Comparison of ENCODE assay signal across 32 mouse cellular contexts in the genomic region with DNA sequence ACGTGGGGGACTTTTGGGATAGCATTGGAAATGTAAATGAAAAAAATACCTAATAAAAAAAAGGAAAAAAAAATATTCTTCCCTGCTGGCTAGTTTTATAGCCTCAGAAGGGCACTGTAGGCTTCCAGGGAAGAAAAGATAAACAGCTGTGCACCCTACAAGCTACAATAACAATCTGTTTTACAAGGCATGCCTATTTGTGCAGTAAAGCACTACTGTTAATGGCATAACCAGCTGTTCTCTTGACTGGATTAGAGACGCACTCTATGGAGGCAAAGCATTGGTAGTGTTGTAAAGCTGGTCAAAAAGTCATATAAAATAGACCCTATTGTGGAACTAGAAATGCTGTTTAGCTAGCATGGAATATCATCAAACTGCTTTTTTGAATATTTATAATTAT. TPM values are rescaled to one million over a fixed set of nuclear protein-coding genes. Genes with fewer than 3 reads are reported as not detected.
DNase-seq lines count a peak whose midpoint lies in the region; ATAC-seq and TF ChIP-seq lines count a peak whose summit lies in the region.
"Had no signal": no experiment of that assay in that cellular context is flagged by ENCODE, and none has a peak within 500 bp of the region (broad histone marks: within the 10 kb centered on the region; RNA-seq: fewer than 3 reads in every experiment).

No protein-coding gene starts in this region.

- H3K4me1 ChIP-seq in kidney, embryonic 14.5 days (ENCODE audit: control insufficient read depth, insufficient read depth, low read length): no peaks in the 10 kb centered on the region
- H3K4me1 ChIP-seq in midbrain, postnatal 0 days (ENCODE audit: insufficient read depth, low read length): no peaks in the 10 kb centered on the region
- no peaks in the 10 kb centered on the region for H3K4me1 ChIP-seq in midbrain, embryonic 14.5 days (ENCODE audit: control insufficient read depth, insufficient read depth, low read length)
- peaks cover 5% of the 10 kb centered on the region; the same call in 1 of the 2 replicates for H3K4me1 ChIP-seq in limb, embryonic 13.5 days
- H3K4me1 ChIP-seq: embryonic facial prominence, embryonic 13.5 days; forebrain, embryonic 12.5 days; hindbrain, embryonic 13.5 days; liver, embryonic 13.5 days; midbrain, embryonic 10.5 days; neural tube, embryonic 13.5 days had no signal

- DNase-seq in kidney, adult 18-20 months: no peak
- DNase-seq in midbrain, postnatal 0 days (ENCODE audit: low spot score): peak; percentile 1
- DNase-seq in midbrain, embryonic 14.5 days: no peak
- DNase-seq in gastrocnemius, postnatal 14 days: no peak
- DNase-seq in gastrocnemius, adult 18-20 months (ENCODE audit: low spot score): no peak
- DNase-seq: adrenal gland, postnatal 25 days; cerebellum, adult 11-12 months; cerebellum, adult 9-11 months; forebrain, postnatal 0 days; gastrocnemius, postnatal 36 days; heart, adult 18-20 months; heart, postnatal 36 days; layer of hippocampus, postnatal 36 days; left cerebral cortex, postnatal 4 days; liver, embryonic 13.5 days; lung, adult 18-20 months; lung, postnatal 10 days; right cerebral cortex, postnatal 14 days; thymus, postnatal 14 days had no signal

- H3K27me3 ChIP-seq in kidney, embryonic 14.5 days (ENCODE audit: control insufficient read depth, insufficient read depth, low read length): no peaks in the 10 kb centered on the region
- H3K27me3 ChIP-seq in midbrain, postnatal 0 days (ENCODE audit: insufficient read depth, low read length): no peaks in the 10 kb centered on the region
- H3K27me3 ChIP-seq in midbrain, embryonic 14.5 days (ENCODE audit: control insufficient read depth, insufficient read depth, low read length): no peaks in the 10 kb centered on the region
- no peaks in the 10 kb centered on the region for H3K27me3 ChIP-seq in limb, embryonic 13.5 days
- H3K27me3 ChIP-seq: embryonic facial prominence, embryonic 13.5 days; forebrain, embryonic 12.5 days; hindbrain, embryonic 13.5 days; liver, embryonic 13.5 days; neural tube, embryonic 13.5 days had no signal

- no peak for TF ChIP-seq CTCF in midbrain, postnatal 0 days (IDR thresholded peaks at IDR 0.05)

- peak; percentile 69; the same call in 1 of the 2 replicates for ATAC-seq in kidney, embryonic 14.5 days (ENCODE audit: low FRiP score, low TSS enrichment)
- no peak for ATAC-seq in midbrain, postnatal 0 days (ENCODE audit: low FRiP score)
- ATAC-seq in midbrain, embryonic 14.5 days (ENCODE audit: low FRiP score, low TSS enrichment): no peak
- ATAC-seq in limb, embryonic 13.5 days (ENCODE audit: low FRiP score, low read depth): peak; percentile 94
- ATAC-seq: CD4-positive, CD25-positive, alpha-beta regulatory T cell, adult 4 months; forebrain, postnatal 0 days; intestine, embryonic 16.5 days; midbrain, embryonic 16.5 days had no signal

- no peaks in the 10 kb centered on the region for H3K9me3 ChIP-seq in kidney, embryonic 14.5 days (ENCODE audit: control insufficient read depth, low read length)
- H3K9me3 ChIP-seq in midbrain, postnatal 0 days (ENCODE audit: low read length): no peaks in the 10 kb centered on the region
- H3K9me3 ChIP-seq in midbrain, embryonic 14.5 days (ENCODE audit: control insufficient read depth, low read length): no peaks in the 10 kb centered on the region
- H3K9me3 ChIP-seq in limb, embryonic 13.5 days: no peaks in the 10 kb centered on the region
- H3K9me3 ChIP-seq: embryonic facial prominence, embryonic 13.5 days; forebrain, embryonic 12.5 days; hindbrain, embryonic 13.5 days; liver, embryonic 13.5 days; midbrain, embryonic 10.5 days; neural tube, embryonic 13.5 days had no signal

- H3K9ac ChIP-seq in kidney, embryonic 14.5 days (ENCODE audit: low read depth, low read length): no peak overlapping the region
- no peak overlapping the region for H3K9ac ChIP-seq in midbrain, postnatal 0 days (replicated peaks; ENCODE audit: low read length, poor library complexity, severe bottlenecking)
- H3K9ac ChIP-seq in midbrain, embryonic 14.5 days (replicated peaks; ENCODE audit: low read length): no peak overlapping the region
- H3K9ac ChIP-seq in limb, embryonic 13.5 days: no peak overlapping the region
- H3K9ac ChIP-seq: embryonic facial prominence, embryonic 13.5 days; forebrain, embryonic 12.5 days; forebrain, postnatal 0 days; hindbrain, embryonic 13.5 days; liver, embryonic 13.5 days; neural tube, embryonic 13.5 days had no signal

- H3K4me3 ChIP-seq in kidney, embryonic 14.5 days (ENCODE audit: low read length): no peak overlapping the region
- H3K4me3 ChIP-seq in midbrain, postnatal 0 days (ENCODE audit: low read depth, low read length): no peak overlapping the region
- no peak overlapping the region for H3K4me3 ChIP-seq in midbrain, embryonic 14.5 days (replicated peaks; ENCODE audit: low read depth, low read length)
- H3K4me3 ChIP-seq in limb, embryonic 13.5 days: no peak overlapping the region
- H3K4me3 ChIP-seq: embryonic facial prominence, embryonic 13.5 days; erythroblast, embryonic 14.5 days; forebrain, embryonic 12.5 days; hindbrain, embryonic 13.5 days; liver, embryonic 13.5 days; midbrain, embryonic 10.5 days; myocyte; neural tube, embryonic 13.5 days had no signal

- no peak overlapping the region for H3K27ac ChIP-seq in kidney, embryonic 14.5 days (ENCODE audit: low read depth, low read length)
- H3K27ac ChIP-seq in midbrain, postnatal 0 days (ENCODE audit: low read depth, low read length): no peak overlapping the region
- H3K27ac ChIP-seq in midbrain, embryonic 14.5 days (replicated peaks; ENCODE audit: low read depth, low read length): no peak overlapping the region
- no peak overlapping the region for H3K27ac ChIP-seq in limb, embryonic 13.5 days
- H3K27ac ChIP-seq: embryonic facial prominence, embryonic 13.5 days; forebrain, embryonic 12.5 days; hindbrain, embryonic 13.5 days; liver, embryonic 13.5 days; midbrain, embryonic 10.5 days; neural tube, embryonic 13.5 days had no signal

- H3K4me2 ChIP-seq in kidney, embryonic 14.5 days (replicated peaks; ENCODE audit: low read depth, low read length): no peak overlapping the region
- H3K4me2 ChIP-seq in midbrain, postnatal 0 days (ENCODE audit: low read depth, low read length, poor library complexity, severe bottlenecking): no peak overlapping the region
- H3K4me2 ChIP-seq in midbrain, embryonic 14.5 days (ENCODE audit: low read length): no peak overlapping the region
- H3K4me2 ChIP-seq in limb, embryonic 13.5 days (replicated peaks): no peak overlapping the region
- H3K4me2 ChIP-seq: embryonic facial prominence, embryonic 13.5 days; forebrain, embryonic 12.5 days; heart, embryonic 11.5 days; hindbrain, embryonic 13.5 days; liver, embryonic 13.5 days; neural tube, embryonic 13.5 days had no signal

- intact Hi-C loops in gastrocnemius, postnatal 14 days (cut with DNase I; ENCODE audit: low total_unique reads): no loop called here

- H3K36me3 ChIP-seq in kidney, embryonic 14.5 days (ENCODE audit: control insufficient read depth, insufficient read depth, low read length): no peaks in the 10 kb centered on the region
- no peaks in the 10 kb centered on the region for H3K36me3 ChIP-seq in midbrain, postnatal 0 days (ENCODE audit: insufficient read depth, low read length)
- no peaks in the 10 kb centered on the region for H3K36me3 ChIP-seq in midbrain, embryonic 14.5 days (ENCODE audit: control insufficient read depth, insufficient read depth, low read length)
- H3K36me3 ChIP-seq in limb, embryonic 13.5 days: no peaks in the 10 kb centered on the region
- H3K36me3 ChIP-seq: embryonic facial prominence, embryonic 13.5 days; forebrain, embryonic 12.5 days; hindbrain, embryonic 13.5 days; midbrain, embryonic 10.5 days; neural tube, embryonic 13.5 days had no signal

- 44% methylated on average over 2 of the region's 2 CpGs for WGBS in kidney, embryonic 14.5 days
- WGBS in midbrain, postnatal 0 days: 84% methylated on average over 2 of the region's 2 CpGs
- WGBS in midbrain, embryonic 14.5 days: 95% methylated on average over 2 of the region's 2 CpGs
- WGBS in limb, embryonic 13.5 days: 25% methylated on average over 2 of the region's 2 CpGs

RNA-seq across cellular contexts. Expression of gene Herc6, which starts 35.0 kb away (rescaled TPM):
- 3.0 and 3.4 TPM in 2 replicates for polyA plus RNA-seq in kidney, embryonic 14.5 days (2014; fragmentation: Nextera tagmentation; extraction: Ambion mirVana)
- total RNA-seq in midbrain, postnatal 0 days (2014; rRNA removed): 1.0 and 1.9 TPM in 2 replicates
- 1.2 TPM in 2 replicates for polyA plus RNA-seq in midbrain, postnatal 0 days (2015; fragmentation: Nextera tagmentation; extraction: Ambion mirVana)
- 0.89 and 1.5 TPM in 2 replicates for polyA plus RNA-seq in midbrain, embryonic 14.5 days (2014; fragmentation: Nextera tagmentation; extraction: Ambion mirVana)
- polyA plus RNA-seq in limb, embryonic 13.5 days (2015; fragmentation: Nextera tagmentation; extraction: Ambion mirVana): 1.8 and 2.2 TPM in 2 replicates
- total RNA-seq in gastrocnemius, postnatal 14 days (2021): under 1 TPM; 0.55 to 0.73 TPM
- 1 to 10 TPM in 1 of 2 experiments, under 1 TPM in 1; 0.34 to 1.2 TPM for total RNA-seq in gastrocnemius, adult 18-20 months (2021)

Comparison
In these comparisons a context has a peak if more than half of its experiments do, and no peak if none do; other contexts are left out.
1. ATAC-seq: peak in kidney, embryonic 14.5 days (single experiment) and limb, embryonic 13.5 days (single experiment); none in midbrain, postnatal 0 days (single experiment) and midbrain, embryonic 14.5 days (single experiment).